Mouse (Mus musculus) C2C12 (cell line): ENCODE data around the gene Osbp. TPM values are rescaled to one million over a fixed set of nuclear protein-coding genes. Genes with fewer than 3 reads are reported as not detected.

Experiments
- H3K27me3 ChIP-seq: one replicate; pipeline ENCODE4 v1.6.1; 2011; ENCODE audit not compliant: control insufficient read depth, insufficient read depth, insufficient read length
- H3K36me3 ChIP-seq: one replicate; pipeline ENCODE4 v1.6.1; 2011; ENCODE audit not compliant: control insufficient read depth, insufficient read depth
- H3K4me3 ChIP-seq: one replicate; pipeline ENCODE4 v1.5.1; 2011; ENCODE audit warnings: mild to moderate bottlenecking, control low read depth; ENCODE audit not compliant: poor library complexity, insufficient read depth, severe bottlenecking
- H3K79me2 ChIP-seq: one replicate; pipeline ENCODE4 v1.6.1; 2011; ENCODE audit not compliant: control insufficient read depth, insufficient read depth
- H3K79me3 ChIP-seq: one replicate; pipeline ENCODE4 v1.6.1; 2011; ENCODE audit warnings: low read depth, control low read depth
- H3ac ChIP-seq: one replicate; pipeline ENCODE3; 2011; ENCODE audit warnings: low read depth; ENCODE audit not compliant: control insufficient read depth, insufficient read length
- CEBPB ChIP-seq: IDR thresholded peaks from one replicate; pipeline ENCODE4 v1.6.1; 2011; ENCODE audit warnings: low read depth, mild to moderate bottlenecking, control low read depth, moderate library complexity
- CTCF ChIP-seq: IDR thresholded peaks from one replicate; pipeline ENCODE4 v1.5.1; 2011; ENCODE audit not compliant: control insufficient read depth, insufficient read depth, insufficient read length
- FOSL1 ChIP-seq: IDR thresholded peaks from one replicate; pipeline ENCODE4 v1.8.0; 2011; ENCODE audit warnings: mild to moderate bottlenecking, low read length; ENCODE audit not compliant: poor library complexity, insufficient read depth, severe bottlenecking
- MAX ChIP-seq: IDR thresholded peaks from one replicate; pipeline ENCODE4 v1.6.1; 2011; ENCODE audit warnings: mild to moderate bottlenecking, control low read depth
- MYOD1 ChIP-seq: IDR thresholded peaks from one replicate; pipeline ENCODE4 v1.6.1; 2011; ENCODE audit warnings: low read depth; ENCODE audit not compliant: control insufficient read depth, insufficient read length
- MYOG ChIP-seq: IDR thresholded peaks from one replicate; pipeline ENCODE4 v1.6.1; 2011; ENCODE audit not compliant: control insufficient read depth, insufficient read length; ENCODE audit errors: extremely low read depth
- USF1 ChIP-seq: IDR thresholded peaks from one replicate; pipeline ENCODE4 v1.6.1; 2011; ENCODE audit warnings: low read depth, mild to moderate bottlenecking, control low read depth, moderate library complexity
- polyA plus RNA-seq: library from polyadenylated mRNA; unstranded; fragments of >200 nt; fragmentation: generic; extraction: Trizol; gene quantifications from one replicate; pipeline ENCODE4 v1.2.1, GENCODE M21; 2012; ENCODE audit warnings: missing spikeins

Osbp gene
- polyA plus RNA-seq, 1 experiment = 14.3 TPM

DNA sequence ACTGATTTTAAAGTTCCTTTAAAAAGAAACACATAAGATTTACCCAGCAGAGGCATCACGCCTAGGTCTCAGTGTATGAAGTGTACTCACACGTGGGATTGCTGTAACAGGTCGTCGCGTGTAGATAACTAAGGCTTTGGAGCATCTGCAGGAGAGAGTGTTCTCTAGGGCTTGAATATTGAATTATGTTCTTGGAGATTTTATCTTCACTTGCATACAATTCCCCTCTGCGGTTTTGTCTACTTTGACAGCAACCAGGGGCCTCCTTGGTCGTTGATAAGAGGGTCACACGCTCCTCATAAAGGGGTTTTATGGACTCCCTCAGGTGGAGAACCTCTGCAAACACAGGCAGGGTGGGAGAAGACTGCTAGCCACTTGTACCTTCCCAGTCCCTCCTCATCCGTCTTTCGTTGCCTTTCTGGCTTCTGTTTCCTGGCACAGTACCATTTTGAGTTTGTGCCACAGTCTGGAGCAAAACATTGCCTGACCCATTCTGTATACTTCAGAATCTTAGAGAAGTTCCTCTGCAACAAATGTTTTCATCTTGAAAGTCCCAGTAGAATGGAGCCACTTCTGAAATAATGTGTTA is 26.8 kb downstream of the Osbp start:
- Histone ChIP-seq H3K4me3 (no peak overlapping the region), H3K79me2 (no peaks in the 10 kb centered on the region), H3K36me3 (peaks cover 68% of the 10 kb centered on the region), H3ac (no peak overlapping the region), H3K27me3 (no peaks in the 10 kb centered on the region), H3K79me3 (no peaks in the 10 kb centered on the region)
- TF ChIP-seq FOSL1 = no peak
- TF ChIP-seq MYOG = no peak
- no peak for TF ChIP-seq USF1
- no peak for TF ChIP-seq CEBPB
- no peak for TF ChIP-seq MYOD1

DNA sequence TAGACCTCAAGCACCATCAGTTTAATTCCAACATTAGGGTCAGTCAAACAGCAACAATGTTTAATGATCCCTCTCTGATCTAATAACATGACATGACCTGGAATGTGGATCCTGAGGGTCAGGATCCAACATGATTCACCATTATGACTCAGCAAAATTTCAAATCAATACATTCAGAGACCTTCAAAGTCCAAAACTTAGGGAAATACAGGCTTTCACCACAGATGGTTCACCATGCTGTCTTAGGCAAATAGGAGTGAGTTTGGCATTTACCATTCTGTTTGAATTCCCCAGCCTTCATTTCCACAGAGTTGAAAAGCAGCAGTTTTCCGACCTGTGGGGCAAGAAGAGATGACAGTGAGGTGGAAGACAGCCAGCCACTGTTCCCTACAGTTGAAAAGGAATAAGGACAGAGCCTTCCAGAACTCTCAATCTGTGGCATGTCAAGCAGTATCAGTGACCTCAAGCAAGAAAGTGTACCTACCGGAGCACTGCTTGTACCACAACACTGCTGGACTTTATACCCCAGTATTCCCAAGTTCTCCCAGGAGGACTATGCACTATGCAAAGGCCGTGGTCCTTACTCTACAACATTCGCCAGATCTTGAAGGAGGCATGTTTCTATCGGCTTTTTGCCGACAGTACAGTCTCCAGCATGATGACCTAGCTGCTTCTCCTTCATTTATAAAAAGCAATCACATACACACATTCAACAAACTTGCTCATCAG is 29.1 kb downstream of the Osbp start:
- peaks cover 50% of the 10 kb centered on the region for H3K36me3 ChIP-seq
- TF ChIP-seq CTCF (no peak), MYOD1 (no peak), USF1 (no peak), CEBPB (no peak), FOSL1 (no peak), MAX (no peak), MYOG (no peak)
- no peaks in the 10 kb centered on the region for H3K27me3 ChIP-seq
- no peaks in the 10 kb centered on the region for H3K79me2 ChIP-seq
- H3K79me3 ChIP-seq = no peaks in the 10 kb centered on the region
- no peak overlapping the region for H3K4me3 ChIP-seq
- H3ac ChIP-seq = no peak overlapping the region

DNA sequence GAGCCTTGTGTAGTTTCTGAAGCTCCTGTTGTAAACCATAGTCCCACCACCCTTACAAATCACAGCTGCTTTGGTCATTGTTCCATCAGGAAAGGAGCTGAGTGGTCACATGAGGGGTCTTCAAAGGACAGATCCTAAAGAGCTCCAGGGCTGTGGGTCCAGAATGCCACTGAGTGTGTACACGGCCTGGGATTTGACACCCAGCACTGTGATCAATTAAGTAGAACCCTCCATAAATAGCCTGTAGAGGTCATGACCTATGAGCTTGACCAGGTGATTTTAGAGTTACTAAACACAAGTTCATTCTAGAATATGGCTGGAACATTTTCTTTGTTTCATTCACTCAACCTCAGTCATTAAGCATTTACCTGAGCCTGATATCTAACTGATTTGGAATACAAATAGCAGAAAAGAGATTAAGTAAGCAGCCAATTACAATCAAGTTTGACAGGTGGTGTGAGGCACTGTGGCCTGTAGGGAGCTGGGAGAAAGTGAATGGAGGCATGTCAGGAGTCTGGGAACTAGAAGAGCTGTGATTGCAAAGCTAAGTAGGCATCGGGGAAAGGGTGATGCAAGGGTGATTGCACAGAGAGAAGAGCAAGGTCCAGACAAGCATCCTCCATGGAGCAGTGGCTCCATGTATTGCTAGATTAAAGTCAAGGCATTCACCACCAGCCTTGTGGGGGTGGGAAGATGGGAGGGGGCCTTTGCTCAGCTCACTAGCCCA is 30.1 kb downstream of the Osbp start:
- no peak overlapping the region for H3ac ChIP-seq
- no peaks in the 10 kb centered on the region for H3K27me3 ChIP-seq
- no peak overlapping the region for H3K4me3 ChIP-seq
- no peaks in the 10 kb centered on the region for H3K79me2 ChIP-seq
- H3K79me3 ChIP-seq = no peaks in the 10 kb centered on the region
- peaks cover 44% of the 10 kb centered on the region for H3K36me3 ChIP-seq
- no peak for TF ChIP-seq MAX
- no peak for TF ChIP-seq FOSL1
- TF ChIP-seq MYOD1 = no peak
- TF ChIP-seq USF1 = no peak
- no peak for TF ChIP-seq CEBPB
- no peak for TF ChIP-seq CTCF
- TF ChIP-seq MYOG = no peak

DNA sequence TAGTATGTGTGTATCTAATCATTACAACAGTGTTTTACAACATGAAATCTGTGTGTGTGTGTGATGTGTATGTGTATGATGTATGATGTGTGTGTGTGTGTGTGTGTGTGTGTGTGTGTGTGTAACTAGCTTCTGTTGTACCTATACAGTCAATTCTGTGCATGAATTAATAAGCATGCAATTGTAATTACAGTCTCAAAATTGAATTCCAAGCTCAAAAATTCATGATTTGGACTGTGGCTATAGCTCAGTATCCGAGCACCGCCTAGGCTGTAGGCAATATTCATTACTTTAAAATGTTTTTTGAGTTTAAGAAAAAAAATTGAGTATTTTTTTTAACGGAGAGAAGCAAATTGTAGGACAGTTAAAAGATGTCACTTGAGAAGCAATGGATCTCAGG is 35.9 kb downstream of the Osbp start:
- Histone ChIP-seq H3K4me3 (no peak overlapping the region), H3K36me3 (no peaks in the 10 kb centered on the region), H3K79me3 (no peaks in the 10 kb centered on the region), H3K27me3 (no peaks in the 10 kb centered on the region), H3ac (no peak overlapping the region), H3K79me2 (no peaks in the 10 kb centered on the region)
- TF ChIP-seq MYOG = no peak
- TF ChIP-seq CEBPB = no peak
- TF ChIP-seq USF1 = no peak
- TF ChIP-seq MAX = no peak
- no peak for TF ChIP-seq CTCF
- no peak for TF ChIP-seq FOSL1
- no peak for TF ChIP-seq MYOD1

DNA sequence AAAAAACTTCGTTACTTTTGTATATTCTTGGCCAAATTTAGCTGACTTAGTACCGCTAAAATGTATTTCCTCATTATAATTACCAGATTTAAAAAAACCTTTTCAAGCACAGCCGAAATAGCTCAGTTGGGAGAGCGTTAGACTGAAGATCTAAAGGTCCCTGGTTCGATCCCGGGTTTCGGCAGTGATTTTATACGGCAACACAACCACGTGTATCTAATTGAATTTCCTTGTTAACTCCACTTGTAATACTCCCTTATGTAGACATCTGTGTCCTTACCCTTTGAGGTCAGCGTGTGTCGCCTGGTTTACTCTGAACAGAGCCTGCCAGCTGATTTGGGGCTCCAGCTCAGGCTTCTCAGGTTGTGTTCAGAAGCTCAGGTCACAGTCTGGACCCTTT is 36.4 kb downstream of the Osbp start:
- Histone ChIP-seq H3ac (no peak overlapping the region), H3K27me3 (no peaks in the 10 kb centered on the region), H3K79me3 (no peaks in the 10 kb centered on the region), H3K4me3 (no peak overlapping the region), H3K36me3 (no peaks in the 10 kb centered on the region), H3K79me2 (no peaks in the 10 kb centered on the region)
- TF ChIP-seq USF1 = no peak
- TF ChIP-seq MYOD1 = no peak
- peak; percentile 64 for TF ChIP-seq MAX
